Mouse (Mus musculus) cortical plate, adult 2 months (tissue): Measurements from ENCODE around the gene Tbrg4.

Source experiments
- CTCF ChIP-seq: fragments of 200-500 bp; IDR thresholded peaks from 2 replicates; pipeline ENCODE4 v1.5.1; 2011; ENCODE audit warnings: mild to moderate bottlenecking, control low read depth, low read length; ENCODE audit not compliant: insufficient read depth; ENCODE audit errors: extremely low read depth
- POLR2A ChIP-seq: fragments of 200-500 bp; IDR thresholded peaks from 2 replicates; pipeline ENCODE4 v1.6.1; 2011; ENCODE audit warnings: mild to moderate bottlenecking, low read length, control low read depth; ENCODE audit not compliant: insufficient read depth; ENCODE audit errors: extremely low read depth

DNA sequence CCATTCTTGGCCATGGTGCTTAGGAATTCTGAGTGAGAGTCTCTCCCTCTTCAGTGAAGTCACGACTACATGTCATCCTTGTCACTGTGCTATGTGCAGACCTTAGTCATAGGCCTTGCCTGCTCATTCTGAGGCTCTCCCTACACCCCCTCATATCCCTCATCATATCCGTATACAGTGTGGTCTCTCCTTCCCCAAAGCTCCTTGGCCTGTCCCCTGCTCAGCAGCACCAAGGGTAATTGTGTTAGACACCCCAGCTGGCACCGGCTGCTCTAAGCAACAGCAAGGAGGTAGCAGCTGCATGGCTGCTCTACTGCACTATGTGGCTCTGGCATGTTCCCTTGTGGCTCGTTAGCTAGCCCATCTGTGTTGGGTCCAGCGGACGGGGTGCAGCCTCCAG is 18.7 kb upstream of the Tbrg4 start:
- TF ChIP-seq CTCF (no peak), POLR2A (no peak)
